Mouse (Mus musculus) liver, embryonic 11.5 days (tissue): ENCODE measurements around the gene Ctxn2. TPM values are rescaled to one million over a fixed set of nuclear protein-coding genes. Genes with fewer than 3 reads are reported as not detected.

Source experiments
- ATAC-seq: fragments of 200-750 bp; cut with Nextera tagmentation; replicated peaks from 2 replicates; pipeline ENCODE4 v1.8.0; 2017; ENCODE audit warnings: moderate number of reproducible peaks, mild to moderate bottlenecking, moderate TSS enrichment, moderate library complexity; ENCODE audit not compliant: low FRiP score
- DNase-seq: peaks from one replicate; pipeline ENCODE4 v3.0.0-alpha.2; 2017; ENCODE audit warnings: low spot score
- H3K27ac ChIP-seq: fragments of 300-500 bp; sonication (generic); 2 replicates; pipeline ENCODE4 v1.5.1; 2014; ENCODE audit warnings: mild to moderate bottlenecking, low read depth, low read length, control low read depth
- H3K27me3 ChIP-seq: fragments of 300-500 bp; sonication (generic); replicated peaks from 2 replicates; pipeline ENCODE4 v1.6.1; 2014; ENCODE audit warnings: low read length, mixed read lengths; ENCODE audit not compliant: control insufficient read depth, insufficient read depth
- H3K36me3 ChIP-seq: fragments of 300-500 bp; sonication (generic); 2 replicates; pipeline ENCODE4 v1.6.1; 2014; ENCODE audit warnings: mild to moderate bottlenecking, low read length, moderate library complexity, mixed read lengths; ENCODE audit not compliant: control insufficient read depth, insufficient read depth
- H3K4me1 ChIP-seq: fragments of 300-500 bp; sonication (generic); replicated peaks from 2 replicates; pipeline ENCODE4 v1.6.1; 2014; ENCODE audit warnings: low read length, mixed read lengths; ENCODE audit not compliant: control insufficient read depth, insufficient read depth
- H3K4me2 ChIP-seq: fragments of 300-500 bp; sonication (generic); 2 replicates; pipeline ENCODE4 v1.6.1; 2014; ENCODE audit warnings: mild to moderate bottlenecking, control low read depth, moderate library complexity
- H3K4me3 ChIP-seq: fragments of 300-500 bp; sonication (generic); 2 replicates; pipeline ENCODE4 v1.5.1; 2014; ENCODE audit warnings: low read depth, low read length, control low read depth
- H3K9ac ChIP-seq: fragments of 300-500 bp; sonication (generic); 2 replicates; pipeline ENCODE4 v1.6.1; 2014; ENCODE audit warnings: low read depth, low read length, control low read depth
- H3K9me3 ChIP-seq: fragments of 300-500 bp; sonication (generic); 2 replicates; pipeline ENCODE4 v1.6.1; 2016; ENCODE audit warnings: low read length, inconsistent platforms, mixed read lengths; ENCODE audit not compliant: control insufficient read depth
- WGBS: fragments of 180-500 bp; shearing (Covaris S2); extraction: QIAGEN DNeasy Blood & Tissue Kit; methylation state at CpG from one replicate; pipeline ENCODE4 v1.1.7; 2014; 5-methylcytosine and 5-hydroxymethylcytosine counted together
- polyA plus RNA-seq: library from polyadenylated mRNA; unstranded; fragments of >200 nt; fragmentation: Nextera tagmentation; extraction: Ambion mirVana; gene quantifications from 2 replicates; pipeline ENCODE4 v1.2.1, GENCODE M21; 2014

Ctxn2 gene
- polyA plus RNA-seq, 1 experiment from 2014 or later: not detected

DNA sequence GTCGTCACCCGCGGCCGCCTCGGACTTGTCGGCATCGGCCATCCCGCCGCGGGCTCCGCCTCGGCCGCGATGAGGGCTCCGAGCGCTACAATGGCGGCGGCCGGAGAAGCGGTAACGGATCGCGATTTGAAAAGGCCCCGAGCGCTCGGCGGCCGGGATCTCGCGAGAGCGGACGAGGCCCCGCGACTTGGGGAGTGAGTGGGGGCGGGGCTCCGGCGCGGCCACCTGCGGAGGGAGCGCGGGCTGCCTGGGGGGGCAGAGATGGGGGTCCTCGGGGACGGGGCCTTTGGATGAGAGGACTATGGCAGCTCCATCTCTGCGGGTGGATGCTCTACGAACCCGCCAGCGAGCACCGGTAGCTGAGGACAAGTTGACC is 13.0 kb upstream of the Ctxn2 start, which contains the start of gene Myef2:
Myef2 (minus strand) TSS at position 185 of the 376 bp plus-strand sequence.
- H3K36me3 ChIP-seq: no peaks in the 10 kb centered on the region
- no peaks in the 10 kb centered on the region for H3K9me3 ChIP-seq
- peak within 1 kb of the TSS; percentile 87 for H3K4me2 ChIP-seq
- H3K9ac ChIP-seq: peak within 1 kb of the TSS; percentile 95
- H3K4me3 ChIP-seq: peak within 1 kb of the TSS; percentile 85
- 1% methylated on average over 40 of the region's 48 CpGs for WGBS
- H3K4me1 ChIP-seq: peaks cover 28% of the 10 kb centered on the region
- ATAC-seq (peak; percentile 88), DNase-seq (peak; percentile 84)
- H3K27me3 ChIP-seq: no peaks in the 10 kb centered on the region
- H3K27ac ChIP-seq: peak within 1 kb of the TSS; percentile 85

DNA sequence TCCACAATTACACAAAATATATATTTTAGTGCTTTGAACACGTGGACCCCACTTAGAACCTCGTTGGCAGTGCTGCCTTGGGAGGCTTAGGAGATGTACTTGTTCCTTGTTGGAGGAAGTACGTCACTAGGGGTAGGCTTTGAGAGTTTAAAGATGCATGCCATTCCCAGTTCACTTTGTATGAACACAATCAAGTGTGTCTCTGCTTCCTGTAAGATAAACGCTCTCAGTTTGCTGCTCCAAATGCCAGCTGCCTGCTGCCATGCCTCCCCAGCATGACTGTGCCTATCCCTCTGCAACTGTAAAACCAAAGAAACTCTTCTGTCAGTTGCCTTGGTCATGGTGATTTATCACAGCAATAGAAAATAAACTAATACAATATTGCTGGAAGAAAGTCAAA is 10.7 kb upstream of the Ctxn2 start:
- 39% methylated on average over 4 of the region's 4 CpGs for WGBS

GRCm38 (mm10) chr2:125126792-125127191 is 9.7 kb upstream of the Ctxn2 start:
- WGBS: 54% methylated on average over 3 of the region's 3 CpGs
- no peak overlapping the region for H3K4me2 ChIP-seq
- H3K4me3 ChIP-seq: no peak overlapping the region

More for the DNA sequence above, 10.7 kb upstream of the Ctxn2 start:
- H3K4me1 ChIP-seq: peaks cover 14% of the 10 kb centered on the region
- no peak overlapping the region for H3K4me2 ChIP-seq
- no peaks in the 10 kb centered on the region for H3K36me3 ChIP-seq
- H3K4me3 ChIP-seq: no peak overlapping the region
- no peak overlapping the region for H3K27ac ChIP-seq
- H3K9me3 ChIP-seq: no peaks in the 10 kb centered on the region
- DNase-seq: no peak
- ATAC-seq: no peak
- no peaks in the 10 kb centered on the region for H3K27me3 ChIP-seq
- no peak overlapping the region for H3K9ac ChIP-seq

DNA sequence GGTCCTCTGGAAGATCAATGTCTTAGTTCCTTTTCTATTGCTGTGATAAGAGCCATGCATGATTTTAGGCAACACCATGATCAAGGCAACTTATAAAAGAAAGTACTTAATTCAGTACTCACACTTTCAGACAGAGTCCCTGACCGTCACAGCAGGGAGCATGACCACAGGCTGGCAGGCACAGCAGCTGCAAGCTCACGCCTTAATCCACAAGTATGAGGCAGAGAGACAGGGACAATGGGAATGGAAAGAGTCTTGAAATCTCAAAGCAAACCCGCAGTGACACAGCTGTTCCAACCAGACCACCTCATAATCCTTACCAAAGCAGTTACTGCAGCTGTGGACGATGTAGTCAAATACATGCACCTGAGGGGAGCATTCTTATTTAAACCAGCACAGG is 2.4 kb upstream of the Ctxn2 start:
- DNase-seq (no peak), ATAC-seq (no peak)
- Histone ChIP-seq H3K9me3 (no peaks in the 10 kb centered on the region), H3K4me2 (no peak overlapping the region), H3K4me1 (peaks cover 6% of the 10 kb centered on the region; the same call in 1 of the 2 replicates), H3K36me3 (no peaks in the 10 kb centered on the region), H3K27ac (no peak overlapping the region), H3K4me3 (no peak overlapping the region), H3K27me3 (no peaks in the 10 kb centered on the region), H3K9ac (no peak overlapping the region)
- WGBS: 28% methylated on average over 4 of the region's 4 CpGs

More at GRCm38 (mm10) chr2:125126792-125127191, 9.7 kb upstream of the Ctxn2 start:
- Histone ChIP-seq H3K9ac (no peak overlapping the region), H3K36me3 (no peaks in the 10 kb centered on the region), H3K4me1 (peaks cover 6% of the 10 kb centered on the region; the same call in 1 of the 2 replicates), H3K27ac (no peak overlapping the region), H3K27me3 (no peaks in the 10 kb centered on the region), H3K9me3 (no peaks in the 10 kb centered on the region)
- DNase-seq: no peak
- no peak for ATAC-seq

DNA sequence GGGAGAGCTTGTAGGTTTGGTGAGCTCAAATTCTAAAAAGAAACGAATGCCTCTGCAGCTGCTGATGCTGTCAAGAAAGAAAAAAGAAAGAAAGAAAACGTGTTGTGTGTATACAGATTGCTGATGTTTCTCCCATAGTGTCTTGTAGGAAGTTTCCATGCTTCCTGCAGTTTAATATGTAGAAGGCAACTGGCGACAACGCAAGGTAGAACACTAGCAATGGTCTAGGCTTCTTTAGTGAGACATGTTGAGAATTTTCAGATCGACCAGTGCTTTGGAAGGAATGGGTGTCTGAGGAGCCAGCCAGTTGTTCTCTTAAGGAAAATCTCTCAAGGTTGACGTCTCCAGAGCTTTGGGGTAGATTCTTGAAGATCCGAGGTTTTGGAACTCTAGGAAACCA is 354 bp downstream of the Ctxn2 start:
- 21% methylated on average over 7 of the region's 7 CpGs for WGBS

DNA sequence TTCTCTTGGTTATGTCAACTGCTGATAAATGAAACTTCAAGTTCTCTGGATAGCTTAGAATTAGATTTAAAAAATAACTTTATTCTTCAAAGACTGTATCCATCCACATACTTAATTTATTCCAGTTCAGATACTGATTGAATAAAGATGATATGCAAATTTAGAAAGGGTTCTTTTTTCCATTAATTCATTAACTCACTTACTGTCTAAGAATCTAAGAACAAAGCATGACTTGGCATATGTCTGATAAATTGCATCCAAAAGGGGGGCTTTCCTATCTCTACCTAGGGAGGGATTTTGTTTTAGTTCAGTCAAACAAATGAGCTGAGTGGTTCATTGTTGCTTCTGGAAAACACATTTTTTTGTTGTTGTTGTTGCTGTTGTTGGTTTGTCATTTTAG is 5.8 kb downstream of the Ctxn2 start:
- H3K9me3 ChIP-seq: no peaks in the 10 kb centered on the region
- ATAC-seq (no peak), DNase-seq (no peak)
- H3K36me3 ChIP-seq: no peaks in the 10 kb centered on the region
- H3K27me3 ChIP-seq: no peaks in the 10 kb centered on the region
- no peak overlapping the region for H3K9ac ChIP-seq
- no peak overlapping the region for H3K4me3 ChIP-seq
- H3K27ac ChIP-seq: no peak overlapping the region
- no peak overlapping the region for H3K4me2 ChIP-seq
- H3K4me1 ChIP-seq: no peaks in the 10 kb centered on the region

More for the DNA sequence above, 354 bp downstream of the Ctxn2 start:
- no peak overlapping the region for H3K4me3 ChIP-seq
- H3K36me3 ChIP-seq: no peaks in the 10 kb centered on the region
- H3K27ac ChIP-seq: no peak overlapping the region
- peak overlapping the region; percentile 62; the same call in 1 of the 2 replicates for H3K4me2 ChIP-seq
- H3K9me3 ChIP-seq: no peaks in the 10 kb centered on the region
- H3K27me3 ChIP-seq: no peaks in the 10 kb centered on the region
- no peak for ATAC-seq
- peaks cover 6% of the 10 kb centered on the region; the same call in 1 of the 2 replicates for H3K4me1 ChIP-seq
- no peak overlapping the region for H3K9ac ChIP-seq
- no peak for DNase-seq

DNA sequence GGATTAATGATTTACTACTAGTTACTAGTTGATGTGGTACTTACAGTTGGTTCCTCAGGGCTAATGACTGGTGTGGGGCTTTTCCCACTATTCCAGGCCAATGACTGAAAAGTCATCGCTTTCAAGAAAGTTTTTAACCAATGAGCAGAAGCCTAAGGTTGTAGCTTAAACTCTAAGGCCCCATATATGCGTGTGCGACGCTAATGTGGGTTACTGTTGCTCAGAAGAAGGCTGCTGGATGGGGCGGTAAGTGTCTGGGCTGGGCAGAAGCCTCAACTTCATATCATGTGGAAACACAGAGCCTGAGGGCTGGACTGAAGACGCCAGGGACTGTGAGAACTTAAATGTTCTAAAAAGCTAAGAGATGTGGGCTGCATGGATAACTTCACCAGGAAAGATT is 15.9 kb downstream of the Ctxn2 start, which contains the start of gene Slc12a1:
Slc12a1 (plus strand) TSS at position 118 of the 400 bp plus-strand sequence.
- H3K9me3 ChIP-seq: no peaks in the 10 kb centered on the region
- WGBS: 81% methylated on average over 6 of the region's 6 CpGs

DNA sequence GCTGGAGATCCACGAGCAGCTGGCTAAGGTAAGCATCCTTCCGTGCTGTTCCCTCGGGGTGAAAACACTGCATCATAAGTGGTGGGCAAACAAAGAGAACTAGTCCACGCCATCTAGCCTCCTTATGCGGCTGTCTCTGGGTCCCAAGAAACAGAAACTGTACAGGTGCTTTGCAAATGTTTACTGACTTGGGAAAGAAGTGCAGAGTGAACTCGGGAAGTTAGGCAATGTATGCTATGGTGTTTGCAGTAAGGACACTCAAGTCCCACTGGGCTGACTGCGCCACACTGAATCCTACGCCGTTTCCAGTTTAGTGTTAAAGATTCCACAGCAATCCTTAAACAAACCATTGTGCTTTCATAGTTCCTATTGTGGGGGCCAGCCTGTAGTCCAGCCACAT is 17.8 kb downstream of the Ctxn2 start:
- no peaks in the 10 kb centered on the region for H3K9me3 ChIP-seq
- DNase-seq (no peak), ATAC-seq (no peak)
- H3K36me3 ChIP-seq: no peaks in the 10 kb centered on the region
- 77% methylated on average over 9 of the region's 9 CpGs for WGBS
- no peaks in the 10 kb centered on the region for H3K4me1 ChIP-seq
- no peaks in the 10 kb centered on the region for H3K27me3 ChIP-seq
- H3K9ac ChIP-seq: no peak overlapping the region
- no peak overlapping the region for H3K4me2 ChIP-seq
- no peak overlapping the region for H3K4me3 ChIP-seq
- no peak overlapping the region for H3K27ac ChIP-seq

More for the DNA sequence above, 15.9 kb downstream of the Ctxn2 start, which contains the start of gene Slc12a1:
- ATAC-seq (no peak), DNase-seq (no peak)
- Histone ChIP-seq H3K27me3 (no peaks in the 10 kb centered on the region), H3K4me2 (no peak within 1 kb of the TSS), H3K4me3 (no peak within 1 kb of the TSS), H3K36me3 (no peaks in the 10 kb centered on the region), H3K9ac (no peak within 1 kb of the TSS), H3K27ac (no peak within 1 kb of the TSS), H3K4me1 (no peaks in the 10 kb centered on the region)

DNA sequence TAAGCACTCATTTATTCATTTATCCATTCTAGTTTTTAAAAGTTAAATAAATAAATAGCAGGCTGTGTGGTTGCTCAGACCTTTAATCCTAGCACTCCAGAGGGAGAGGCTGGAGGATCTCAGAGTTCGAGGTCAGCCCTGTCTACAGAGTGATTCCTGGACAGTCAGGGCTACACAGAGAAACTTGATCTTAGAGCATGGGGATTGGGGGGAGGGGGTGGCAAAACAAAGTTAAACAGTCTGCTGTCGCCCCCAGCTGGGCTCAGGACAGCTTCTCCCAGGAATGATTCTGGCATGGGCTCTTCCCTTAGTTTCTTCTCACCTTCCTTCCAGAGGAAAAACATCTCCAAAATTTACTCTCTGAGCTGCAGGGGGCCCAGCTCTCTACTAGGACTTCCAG is 19.0 kb downstream of the Ctxn2 start:
- 24% methylated on average over 2 of the region's 2 CpGs for WGBS
- ATAC-seq (no peak), DNase-seq (no peak)
- no peaks in the 10 kb centered on the region for H3K36me3 ChIP-seq
- no peak overlapping the region for H3K9ac ChIP-seq
- no peak overlapping the region for H3K27ac ChIP-seq
- no peak overlapping the region for H3K4me2 ChIP-seq
- H3K27me3 ChIP-seq: no peaks in the 10 kb centered on the region
- H3K4me3 ChIP-seq: no peak overlapping the region
- H3K9me3 ChIP-seq: no peaks in the 10 kb centered on the region
- H3K4me1 ChIP-seq: no peaks in the 10 kb centered on the region
